Mouse (Mus musculus): Measurements from ENCODE around the gene Stab2. TPM values are rescaled to one million over a fixed set of nuclear protein-coding genes. Genes with fewer than 3 reads are reported as not detected.

The Stab2 gene
- total RNA-seq, 2 experiments from 2014 or later, result 0.15 to 0.84 TPM

- no peak for ATAC-seq (replicated peaks; ENCODE audit: low FRiP score, poor library complexity, severe bottlenecking)
These were observed 169.0 kb downstream of the Stab2 start for GRCm38 (mm10) chr10:86838827-86839226.

- ATAC-seq (replicated peaks; ENCODE audit: low FRiP score, poor library complexity, severe bottlenecking), result no peak
These were observed 171.0 kb downstream of the Stab2 start for GRCm38 (mm10) chr10:86836784-86837183.

GRCm38 (mm10) chr10:86829515-86829914, 178.3 kb downstream of the Stab2 start:
- no peak for ATAC-seq (replicated peaks; ENCODE audit: low FRiP score, poor library complexity, severe bottlenecking)

GRCm38 (mm10) chr10:86828221-86829135, 179.3 kb downstream of the Stab2 start:
- ATAC-seq (replicated peaks; ENCODE audit: low FRiP score, poor library complexity, severe bottlenecking), result no peak

GRCm38 (mm10) chr10:86826929-86827328, 180.9 kb downstream of the Stab2 start:
- ATAC-seq (replicated peaks; ENCODE audit: low FRiP score, poor library complexity, severe bottlenecking), result no peak

GRCm38 (mm10) chr10:86825871-86826522, 181.8 kb downstream of the Stab2 start:
- no peak for ATAC-seq (replicated peaks; ENCODE audit: low FRiP score, poor library complexity, severe bottlenecking)

GRCm38 (mm10) chr10:86824871-86825270, 183.0 kb downstream of the Stab2 start:
- no peak for ATAC-seq (replicated peaks; ENCODE audit: low FRiP score, poor library complexity, severe bottlenecking)

- no peak for ATAC-seq (replicated peaks; ENCODE audit: low FRiP score, poor library complexity, severe bottlenecking)
These were observed 183.7 kb downstream of the Stab2 start for GRCm38 (mm10) chr10:86824093-86824492.

- no peak for ATAC-seq (replicated peaks; ENCODE audit: low FRiP score, poor library complexity, severe bottlenecking)
These were observed 186.8 kb downstream of the Stab2 start for GRCm38 (mm10) chr10:86821014-86821413.

GRCm38 (mm10) chr10:86819649-86820165, 188.1 kb downstream of the Stab2 start:
- no peak for ATAC-seq (replicated peaks; ENCODE audit: low FRiP score, poor library complexity, severe bottlenecking)

- no peak for ATAC-seq (replicated peaks; ENCODE audit: low FRiP score, poor library complexity, severe bottlenecking)
These were observed 192.7 kb downstream of the Stab2 start for GRCm38 (mm10) chr10:86815133-86815532.

- ATAC-seq (replicated peaks; ENCODE audit: low FRiP score, poor library complexity, severe bottlenecking), result no peak
These were observed 193.3 kb downstream of the Stab2 start for GRCm38 (mm10) chr10:86814292-86815131.

- no peak for ATAC-seq (replicated peaks; ENCODE audit: low FRiP score, poor library complexity, severe bottlenecking)
These were observed 197.2 kb downstream of the Stab2 start for GRCm38 (mm10) chr10:86810612-86811011.

GRCm38 (mm10) chr10:86810000-86810399, 197.8 kb downstream of the Stab2 start:
- ATAC-seq (replicated peaks; ENCODE audit: low FRiP score, poor library complexity, severe bottlenecking), result no peak

GRCm38 (mm10) chr10:86808013-86808758, 199.6 kb downstream of the Stab2 start:
- no peak for ATAC-seq (replicated peaks; ENCODE audit: low FRiP score, poor library complexity, severe bottlenecking)

GRCm38 (mm10) chr10:86807362-86807761, 200.5 kb downstream of the Stab2 start:
- ATAC-seq (replicated peaks; ENCODE audit: low FRiP score, poor library complexity, severe bottlenecking), result no peak

GRCm38 (mm10) chr10:86796073-86796741, 211.6 kb downstream of the Stab2 start:
- ATAC-seq (replicated peaks; ENCODE audit: low FRiP score, poor library complexity, severe bottlenecking), result no peak

- no peak for ATAC-seq (replicated peaks; ENCODE audit: low FRiP score, poor library complexity, severe bottlenecking)
These were observed 212.9 kb downstream of the Stab2 start for GRCm38 (mm10) chr10:86794794-86795535.
